Mouse (Mus musculus) limb, embryonic 14.5 days (tissue): Measurements from ENCODE around the gene Sap25. TPM values are rescaled to one million over a fixed set of nuclear protein-coding genes. Genes with fewer than 3 reads are reported as not detected.

Experiments used
- ATAC-seq: fragments of 200-750 bp; cut with Nextera tagmentation; 2 replicates; pipeline ENCODE4 v1.8.0; 2017; ENCODE audit warnings: low read depth, moderate number of reproducible peaks, moderate TSS enrichment; ENCODE audit not compliant: low FRiP score
- DNase-seq: peaks from one replicate; pipeline ENCODE4 v3.0.0-alpha.2; 2015; ENCODE audit warnings: low spot score
- H3K27ac ChIP-seq: fragments of 300-500 bp; sonication (generic); replicated peaks from 2 replicates; pipeline ENCODE4 v1.5.1; 2014; ENCODE audit warnings: low read depth, mild to moderate bottlenecking, low read length, moderate library complexity, mixed read lengths
- H3K27me3 ChIP-seq: fragments of 300-500 bp; sonication (generic); 2 replicates; pipeline ENCODE4 v1.6.1; 2014; ENCODE audit warnings: low read length, mixed read lengths; ENCODE audit not compliant: control insufficient read depth, insufficient read depth
- H3K36me3 ChIP-seq: fragments of 300-500 bp; sonication (generic); 2 replicates; pipeline ENCODE4 v1.6.1; 2014; ENCODE audit warnings: mild to moderate bottlenecking, low read length, moderate library complexity, mixed read lengths; ENCODE audit not compliant: control insufficient read depth, insufficient read depth
- H3K4me1 ChIP-seq: fragments of 300-500 bp; sonication (generic); 2 replicates; pipeline ENCODE4 v1.6.1; 2014; ENCODE audit warnings: antibody characterized with exemption, low read length, mixed read lengths; ENCODE audit not compliant: control insufficient read depth, insufficient read depth
- H3K4me2 ChIP-seq: fragments of 300-500 bp; sonication (generic); replicated peaks from 2 replicates; pipeline ENCODE4 v1.6.1; 2014; ENCODE audit warnings: low read depth, mild to moderate bottlenecking, low read length, moderate library complexity; ENCODE audit not compliant: severe bottlenecking
- H3K4me3 ChIP-seq: fragments of 300-500 bp; sonication (generic); replicated peaks from 2 replicates; pipeline ENCODE4 v1.5.1; 2014; ENCODE audit warnings: low read length
- H3K9ac ChIP-seq: fragments of 300-500 bp; sonication (generic); 2 replicates; pipeline ENCODE4 v1.6.1; 2014; ENCODE audit warnings: mild to moderate bottlenecking, low read depth, low read length, moderate library complexity; ENCODE audit not compliant: severe bottlenecking
- H3K9me3 ChIP-seq: fragments of 300-500 bp; sonication (generic); 2 replicates; pipeline ENCODE4 v1.6.1; 2016; ENCODE audit warnings: low read length; ENCODE audit not compliant: control insufficient read depth
- POLR2A ChIP-seq: fragments of 200-500 bp; IDR thresholded peaks from 2 replicates; pipeline ENCODE4 v1.8.0; 2012; ENCODE audit warnings: inconsistent platforms, mild to moderate bottlenecking, moderate library complexity, borderline replicate concordance; ENCODE audit not compliant: insufficient read depth, insufficient read length; ENCODE audit errors: extremely low read depth
- WGBS: fragments of 180-500 bp; shearing (Covaris S2); extraction: QIAGEN DNeasy Blood & Tissue Kit; methylation state at CpG from one replicate; pipeline ENCODE4 v1.1.7; 2014; 5-methylcytosine and 5-hydroxymethylcytosine counted together
- polyA plus RNA-seq, 2 experiments: library from polyadenylated mRNA; depleted of rRNA in 1 of 2; stranded (reverse) in 1 of 2; unstranded in 1 of 2; fragments of >200 nt; fragmentation: Nextera tagmentation in 1 of 2; extraction: Ambion mirVana in 1 of 2; gene quantifications; 2 replicates each; pipeline versions ENCODE4 v1.2.1 to v1.2.3; 2012 to 2014

Gene Sap25
- polyA plus RNA-seq, 2 experiments: 5.2 to 37.1 TPM

DNA sequence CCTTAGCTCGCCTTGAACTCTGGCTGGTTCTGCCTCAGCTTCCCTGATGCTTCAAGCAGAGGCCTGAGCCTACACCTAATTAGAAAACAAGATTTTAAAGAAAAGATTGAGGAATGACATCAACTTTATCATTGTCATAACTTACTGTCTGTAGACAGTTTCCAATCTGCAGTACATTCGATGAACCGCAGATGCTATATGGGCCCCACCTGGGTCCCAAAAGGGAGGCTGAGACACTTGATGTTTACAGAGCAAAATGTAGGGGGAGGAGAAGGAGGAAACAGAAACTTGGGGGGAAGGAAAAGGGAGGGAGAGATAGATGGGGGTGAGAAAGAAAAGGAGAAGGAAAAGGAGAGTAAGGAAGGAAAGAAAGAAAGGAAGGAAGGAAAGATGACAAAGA, 48.8 kb downstream of the Sap25 start:
- no peak overlapping the region for H3K9ac ChIP-seq
- DNase-seq (no peak), ATAC-seq (no peak)
- H3K36me3 ChIP-seq: no peaks in the 10 kb centered on the region
- no peaks in the 10 kb centered on the region for H3K27me3 ChIP-seq
- WGBS: 78% methylated on average over 3 of the region's 3 CpGs
- no peak overlapping the region for H3K4me2 ChIP-seq
- H3K9me3 ChIP-seq: no peaks in the 10 kb centered on the region
- H3K4me3 ChIP-seq: no peak overlapping the region
- no peak overlapping the region for H3K27ac ChIP-seq
- no peak for TF ChIP-seq POLR2A
- H3K4me1 ChIP-seq: no peaks in the 10 kb centered on the region

DNA sequence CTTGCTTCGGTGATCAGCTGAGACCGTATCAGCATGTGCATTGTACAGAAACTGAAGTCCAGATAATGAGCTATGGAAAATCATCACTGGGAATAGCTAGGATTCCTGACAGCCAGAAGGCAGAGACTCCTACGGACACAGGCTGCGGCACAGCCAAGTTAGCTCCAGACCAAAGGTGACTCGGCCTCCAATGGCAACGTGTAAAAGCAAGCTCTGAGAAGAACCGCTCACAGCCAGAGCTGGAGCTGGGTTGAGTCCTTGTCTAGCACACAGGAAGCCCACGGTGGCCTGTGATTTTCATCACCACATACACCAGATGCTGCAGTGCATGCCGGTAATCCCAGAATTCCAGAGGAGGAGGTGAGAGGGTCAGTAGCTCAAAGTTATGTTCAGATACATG, 49.4 kb downstream of the Sap25 start:
- no peaks in the 10 kb centered on the region for H3K9me3 ChIP-seq
- no peak for ATAC-seq
- WGBS: 60% methylated on average over 9 of the region's 9 CpGs
- no peaks in the 10 kb centered on the region for H3K27me3 ChIP-seq
- H3K4me2 ChIP-seq: no peak overlapping the region
- no peak overlapping the region for H3K9ac ChIP-seq
- no peak overlapping the region for H3K4me3 ChIP-seq
- no peak for TF ChIP-seq POLR2A
- no peaks in the 10 kb centered on the region for H3K4me1 ChIP-seq
- H3K27ac ChIP-seq: no peak overlapping the region
- no peaks in the 10 kb centered on the region for H3K36me3 ChIP-seq
- DNase-seq: no peak

DNA sequence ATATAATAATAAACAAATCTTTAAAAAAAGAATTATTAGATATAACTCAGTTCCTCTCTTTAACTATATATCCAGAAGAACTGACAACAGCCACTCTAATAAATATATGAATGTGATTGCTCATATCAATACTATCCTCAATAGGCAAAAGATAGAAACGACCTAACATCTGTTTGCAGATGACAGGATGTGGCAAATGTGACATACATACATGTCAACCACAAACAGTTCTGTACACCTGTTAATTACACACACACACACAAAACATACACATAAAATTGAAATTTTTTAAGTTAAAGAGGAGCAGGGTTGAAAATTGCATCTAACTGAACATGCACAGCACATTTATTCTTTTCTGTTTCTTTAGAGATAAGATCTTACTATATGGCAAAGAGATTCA, 50.7 kb downstream of the Sap25 start:
- Histone ChIP-seq H3K4me2 (no peak overlapping the region), H3K4me3 (no peak overlapping the region), H3K27me3 (no peaks in the 10 kb centered on the region), H3K9me3 (no peaks in the 10 kb centered on the region), H3K4me1 (no peaks in the 10 kb centered on the region), H3K27ac (no peak overlapping the region), H3K9ac (no peak overlapping the region), H3K36me3 (no peaks in the 10 kb centered on the region)
- ATAC-seq: no peak
- 66% methylated on average over 1 of the region's 1 CpGs for WGBS
- TF ChIP-seq POLR2A: no peak
- DNase-seq: no peak

Other genes starting within 250 kb of the Sap25 start
- 0.35 and 0.37 TPM in 2 replicates for gene Zan, start 164.3 kb upstream of the Sap25 start, polyA plus RNA-seq (2012; rRNA removed)
- 0.11 TPM in 1 of 2 replicates, not detected in the other for gene Zan, start 164.3 kb upstream of the Sap25 start, polyA plus RNA-seq (2014; fragmentation: Nextera tagmentation; extraction: Ambion mirVana)
- 40.6 and 50.4 TPM in 2 replicates for gene Pop7, start 138.8 kb upstream of the Sap25 start, polyA plus RNA-seq (2012; rRNA removed)
- 52.1 and 54.2 TPM in 2 replicates for gene Pop7, start 138.8 kb upstream of the Sap25 start, polyA plus RNA-seq (2014; fragmentation: Nextera tagmentation; extraction: Ambion mirVana)
- 45.1 and 51.5 TPM in 2 replicates for gene Gigyf1, start 122.8 kb upstream of the Sap25 start, polyA plus RNA-seq (2012; rRNA removed)
- gene Gigyf1, start 122.8 kb upstream of the Sap25 start, polyA plus RNA-seq (2014; fragmentation: Nextera tagmentation; extraction: Ambion mirVana): 11.8 and 13.3 TPM in 2 replicates
- 0.12 and 0.19 TPM in 2 replicates for gene Epo, start 108.1 kb upstream of the Sap25 start, polyA plus RNA-seq (2012; rRNA removed)
- 0.83 TPM in 1 of 2 replicates, not detected in the other for gene Epo, start 108.1 kb upstream of the Sap25 start, polyA plus RNA-seq (2014; fragmentation: Nextera tagmentation; extraction: Ambion mirVana)
- gene Gnb2, start 107.8 kb upstream of the Sap25 start, polyA plus RNA-seq (2012; rRNA removed): 770 and 1,100 TPM in 2 replicates
- gene Gnb2, start 107.8 kb upstream of the Sap25 start, polyA plus RNA-seq (2014; fragmentation: Nextera tagmentation; extraction: Ambion mirVana): 460 and 474 TPM in 2 replicates
- gene Actl6b, start 87.8 kb upstream of the Sap25 start, polyA plus RNA-seq (2012; rRNA removed): 0.92 and 1.1 TPM in 2 replicates
- gene Actl6b, start 87.8 kb upstream of the Sap25 start, polyA plus RNA-seq (2014; fragmentation: Nextera tagmentation; extraction: Ambion mirVana): 0.21 and 0.39 TPM in 2 replicates
- 1.6 and 2.1 TPM in 2 replicates for gene Tfr2, start 71.5 kb upstream of the Sap25 start, polyA plus RNA-seq (2012; rRNA removed)
- 0.79 and 1.3 TPM in 2 replicates for gene Tfr2, start 71.5 kb upstream of the Sap25 start, polyA plus RNA-seq (2014; fragmentation: Nextera tagmentation; extraction: Ambion mirVana)
- 68.2 and 103 TPM in 2 replicates for gene Mospd3, start 40.3 kb upstream of the Sap25 start, polyA plus RNA-seq (2012; rRNA removed)
- 49.4 and 52.5 TPM in 2 replicates for gene Mospd3, start 40.3 kb upstream of the Sap25 start, polyA plus RNA-seq (2014; fragmentation: Nextera tagmentation; extraction: Ambion mirVana)
- 267 and 329 TPM in 2 replicates for gene Pcolce, start 27.6 kb upstream of the Sap25 start, polyA plus RNA-seq (2012; rRNA removed)
- gene Pcolce, start 27.6 kb upstream of the Sap25 start, polyA plus RNA-seq (2014; fragmentation: Nextera tagmentation; extraction: Ambion mirVana): 223 and 227 TPM in 2 replicates
- 0.24 and 0.28 TPM in 2 replicates for gene Fbxo24, start 12.3 kb upstream of the Sap25 start, polyA plus RNA-seq (2012; rRNA removed)
- gene Fbxo24, start 12.3 kb upstream of the Sap25 start, polyA plus RNA-seq (2014; fragmentation: Nextera tagmentation; extraction: Ambion mirVana): 0.12 and 0.15 TPM in 2 replicates
- gene Lrch4, start 12.2 kb upstream of the Sap25 start, polyA plus RNA-seq (2012; rRNA removed): 25.0 and 33.5 TPM in 2 replicates
- gene Lrch4, start 12.2 kb upstream of the Sap25 start, polyA plus RNA-seq (2014; fragmentation: Nextera tagmentation; extraction: Ambion mirVana): 36.7 and 37.1 TPM in 2 replicates
- gene Gm20605, start 12.2 kb upstream of the Sap25 start, polyA plus RNA-seq (2012; rRNA removed): 16.7 and 16.8 TPM in 2 replicates
- gene Gm20605, start 12.2 kb upstream of the Sap25 start, polyA plus RNA-seq (2014; fragmentation: Nextera tagmentation; extraction: Ambion mirVana): 7.4 and 10.4 TPM in 2 replicates
- gene Irs3, start 4.4 kb downstream of the Sap25 start, polyA plus RNA-seq (2012; rRNA removed): 0.30 and 0.60 TPM in 2 replicates
- 0.15 and 0.29 TPM in 2 replicates for gene Irs3, start 4.4 kb downstream of the Sap25 start, polyA plus RNA-seq (2014; fragmentation: Nextera tagmentation; extraction: Ambion mirVana)
- gene Agfg2, start 43.4 kb downstream of the Sap25 start, polyA plus RNA-seq (2012; rRNA removed): 16.3 and 22.6 TPM in 2 replicates
- 10.6 and 13.4 TPM in 2 replicates for gene Agfg2, start 43.4 kb downstream of the Sap25 start, polyA plus RNA-seq (2014; fragmentation: Nextera tagmentation; extraction: Ambion mirVana)
- 19.7 and 25.0 TPM in 2 replicates for gene Nyap1, start 100.3 kb downstream of the Sap25 start, polyA plus RNA-seq (2012; rRNA removed)
- 1.2 and 1.4 TPM in 2 replicates for gene Nyap1, start 100.3 kb downstream of the Sap25 start, polyA plus RNA-seq (2014; fragmentation: Nextera tagmentation; extraction: Ambion mirVana)
- gene Tsc22d4, start 104.4 kb downstream of the Sap25 start, polyA plus RNA-seq (2012; rRNA removed): 89.1 and 111 TPM in 2 replicates
- 151 and 164 TPM in 2 replicates for gene Tsc22d4, start 104.4 kb downstream of the Sap25 start, polyA plus RNA-seq (2014; fragmentation: Nextera tagmentation; extraction: Ambion mirVana)
- gene Ppp1r35, start 137.5 kb downstream of the Sap25 start, polyA plus RNA-seq (2012; rRNA removed): 45.2 and 46.8 TPM in 2 replicates
- 37.6 and 44.9 TPM in 2 replicates for gene Ppp1r35, start 137.5 kb downstream of the Sap25 start, polyA plus RNA-seq (2014; fragmentation: Nextera tagmentation; extraction: Ambion mirVana)
- gene Mepce, start 146.3 kb downstream of the Sap25 start, polyA plus RNA-seq (2012; rRNA removed): 42.0 and 42.3 TPM in 2 replicates
- 13.9 and 16.7 TPM in 2 replicates for gene Mepce, start 146.3 kb downstream of the Sap25 start, polyA plus RNA-seq (2014; fragmentation: Nextera tagmentation; extraction: Ambion mirVana)
- gene Zcwpw1, start 146.5 kb downstream of the Sap25 start, polyA plus RNA-seq (2012; rRNA removed): 19.4 and 30.1 TPM in 2 replicates
- gene Zcwpw1, start 146.5 kb downstream of the Sap25 start, polyA plus RNA-seq (2014; fragmentation: Nextera tagmentation; extraction: Ambion mirVana): 17.3 and 18.5 TPM in 2 replicates
- 0.54 and 0.77 TPM in 2 replicates for gene Pilra, start 194.9 kb downstream of the Sap25 start, polyA plus RNA-seq (2012; rRNA removed)
- gene Pilra, start 194.9 kb downstream of the Sap25 start, polyA plus RNA-seq (2014; fragmentation: Nextera tagmentation; extraction: Ambion mirVana): 0.90 and 1.3 TPM in 2 replicates
- gene Pilrb1, start 216.8 kb downstream of the Sap25 start, polyA plus RNA-seq (2012; rRNA removed): 0.08 and 0.20 TPM in 2 replicates
- 0.57 and 0.83 TPM in 2 replicates for gene Pilrb1, start 216.8 kb downstream of the Sap25 start, polyA plus RNA-seq (2014; fragmentation: Nextera tagmentation; extraction: Ambion mirVana)
- 0.13 and 0.41 TPM in 2 replicates for gene Pilrb2, start 230.5 kb downstream of the Sap25 start, polyA plus RNA-seq (2012; rRNA removed)
- 0.40 TPM in 1 of 2 replicates, not detected in the other for gene Pilrb2, start 230.5 kb downstream of the Sap25 start, polyA plus RNA-seq (2014; fragmentation: Nextera tagmentation; extraction: Ambion mirVana)